Mouse (Mus musculus) forebrain, embryonic 16.5 days (tissue): ENCODE results near the gene Treml4. TPM values are rescaled to one million over a fixed set of nuclear protein-coding genes. Genes with fewer than 3 reads are reported as not detected.

ENCODE experiments used
- ATAC-seq: fragments of 200-750 bp; cut with Nextera tagmentation; 2 replicates; pipeline ENCODE4 v1.8.0; 2017; ENCODE audit warnings: mild to moderate bottlenecking, moderate library complexity
- H3K27ac ChIP-seq: fragments of 300-500 bp; sonication (generic); 2 replicates; pipeline ENCODE4 v1.5.1; 2014; ENCODE audit warnings: low read length, control low read depth
- H3K27me3 ChIP-seq: fragments of 300-500 bp; sonication (generic); replicated peaks from 2 replicates; pipeline ENCODE4 v1.6.1; 2014; ENCODE audit warnings: low read length; ENCODE audit not compliant: control insufficient read depth, insufficient read depth
- H3K36me3 ChIP-seq: fragments of 300-500 bp; sonication (generic); 2 replicates; pipeline ENCODE4 v1.6.1; 2014; ENCODE audit not compliant: control insufficient read depth, insufficient read depth
- H3K4me1 ChIP-seq: fragments of 300-500 bp; sonication (generic); replicated peaks from 2 replicates; pipeline ENCODE4 v1.6.1; 2014; ENCODE audit warnings: low read length; ENCODE audit not compliant: control insufficient read depth, insufficient read depth
- H3K4me2 ChIP-seq: fragments of 300-500 bp; sonication (generic); 2 replicates; pipeline ENCODE4 v1.6.1; 2014; ENCODE audit warnings: mild to moderate bottlenecking, low read length, control low read depth
- H3K4me3 ChIP-seq: fragments of 300-500 bp; sonication (generic); replicated peaks from 2 replicates; pipeline ENCODE4 v1.5.1; 2014; ENCODE audit warnings: mild to moderate bottlenecking, low read length, control low read depth
- H3K9ac ChIP-seq: fragments of 300-500 bp; sonication (generic); replicated peaks from 2 replicates; pipeline ENCODE4 v1.6.1; 2014; ENCODE audit warnings: low read depth, low read length, control low read depth
- H3K9me3 ChIP-seq: fragments of 300-500 bp; sonication (generic); 2 replicates; pipeline ENCODE4 v1.6.1; 2016; ENCODE audit warnings: low read length; ENCODE audit not compliant: control insufficient read depth
- WGBS: fragments of 180-500 bp; shearing (Covaris S2); extraction: QIAGEN DNeasy Blood & Tissue Kit; methylation state at CpG from one replicate; pipeline ENCODE4 v1.1.7; 2014; 5-methylcytosine and 5-hydroxymethylcytosine counted together
- polyA plus RNA-seq: library from polyadenylated mRNA; unstranded; fragments of >200 nt; fragmentation: Nextera tagmentation; extraction: Ambion mirVana; gene quantifications from 2 replicates; pipeline ENCODE4 v1.2.1, GENCODE M21; 2015

Treml4 gene
- polyA plus RNA-seq: not detected in 2 replicates

GRCm38 (mm10) chr17:48263741-48264362 lies at the start of gene Treml4:
Treml4 (plus strand) TSS chr17:48264295.
- ATAC-seq: no peak
- Histone ChIP-seq H3K4me3 (no peak within 1 kb of the TSS), H3K27me3 (no peaks in the 10 kb centered on the region), H3K9me3 (peaks cover 14% of the 10 kb centered on the region), H3K27ac (no peak within 1 kb of the TSS), H3K4me1 (no peaks in the 10 kb centered on the region), H3K36me3 (no peaks in the 10 kb centered on the region), H3K4me2 (no peak within 1 kb of the TSS), H3K9ac (no peak within 1 kb of the TSS)
- 89% methylated on average over 3 of the region's 3 CpGs for WGBS

GRCm38 (mm10) chr17:48215429-48215828 lies 48.7 kb upstream of the Treml4 start:
- 91% methylated on average over 1 of the region's 1 CpGs for WGBS
- no peaks in the 10 kb centered on the region for H3K4me1 ChIP-seq
- no peaks in the 10 kb centered on the region for H3K36me3 ChIP-seq
- no peaks in the 10 kb centered on the region for H3K27me3 ChIP-seq
- H3K9ac ChIP-seq: no peak overlapping the region
- no peak overlapping the region for H3K4me2 ChIP-seq
- H3K9me3 ChIP-seq: no peaks in the 10 kb centered on the region
- no peak overlapping the region for H3K4me3 ChIP-seq
- H3K27ac ChIP-seq: no peak overlapping the region
- ATAC-seq: no peak

GRCm38 (mm10) chr17:48230680-48231079 lies 33.4 kb upstream of the Treml4 start:
- Histone ChIP-seq H3K4me3 (no peak overlapping the region), H3K4me2 (no peak overlapping the region), H3K36me3 (no peaks in the 10 kb centered on the region), H3K9ac (no peak overlapping the region), H3K27me3 (no peaks in the 10 kb centered on the region), H3K9me3 (no peaks in the 10 kb centered on the region), H3K27ac (no peak overlapping the region), H3K4me1 (no peaks in the 10 kb centered on the region)
- ATAC-seq: no peak
- 89% methylated on average over 7 of the region's 7 CpGs for WGBS

- no peak within 1 kb of the TSS for H3K4me2 ChIP-seq
- ATAC-seq: no peak
- H3K9me3 ChIP-seq: no peaks in the 10 kb centered on the region
- WGBS: 81% methylated on average over 6 of the region's 6 CpGs
- H3K27ac ChIP-seq: no peak within 1 kb of the TSS
- no peak within 1 kb of the TSS for H3K9ac ChIP-seq
- no peaks in the 10 kb centered on the region for H3K4me1 ChIP-seq
- no peak within 1 kb of the TSS for H3K4me3 ChIP-seq
- H3K36me3 ChIP-seq: no peaks in the 10 kb centered on the region
- no peaks in the 10 kb centered on the region for H3K27me3 ChIP-seq
Observed at GRCm38 (mm10) chr17:48232518-48232917, 31.6 kb upstream of the Treml4 start, which contains the start of gene Trem1. Trem1 (plus strand) TSS chr17:48232768.

GRCm38 (mm10) chr17:48233789-48234188 lies 30.3 kb upstream of the Treml4 start:
- ATAC-seq: no peak
- no peaks in the 10 kb centered on the region for H3K9me3 ChIP-seq
- H3K36me3 ChIP-seq: no peaks in the 10 kb centered on the region
- no peak overlapping the region for H3K9ac ChIP-seq
- no peaks in the 10 kb centered on the region for H3K4me1 ChIP-seq
- no peaks in the 10 kb centered on the region for H3K27me3 ChIP-seq
- no peak overlapping the region for H3K4me3 ChIP-seq
- whole genome bisulfite sequencing: 87% methylated on average over 4 of the region's 4 CpGs
- no peak overlapping the region for H3K4me2 ChIP-seq
- H3K27ac ChIP-seq: no peak overlapping the region

- 79% methylated on average over 5 of the region's 5 CpGs for WGBS
- no peak for ATAC-seq
Observed at GRCm38 (mm10) chr17:48234550-48234949, 29.5 kb upstream of the Treml4 start.

GRCm38 (mm10) chr17:48235773-48236370 lies 28.2 kb upstream of the Treml4 start:
- WGBS: 60% methylated on average over 4 of the region's 4 CpGs
- Histone ChIP-seq H3K27me3 (no peaks in the 10 kb centered on the region), H3K4me1 (no peaks in the 10 kb centered on the region), H3K27ac (no peak overlapping the region), H3K9ac (no peak overlapping the region), H3K4me3 (no peak overlapping the region), H3K36me3 (no peaks in the 10 kb centered on the region), H3K9me3 (no peaks in the 10 kb centered on the region), H3K4me2 (no peak overlapping the region)
- no peak for ATAC-seq

More at GRCm38 (mm10) chr17:48234550-48234949, 29.5 kb upstream of the Treml4 start:
- no peak overlapping the region for H3K4me3 ChIP-seq
- no peak overlapping the region for H3K4me2 ChIP-seq
- H3K4me1 ChIP-seq: no peaks in the 10 kb centered on the region
- no peak overlapping the region for H3K9ac ChIP-seq
- H3K9me3 ChIP-seq: no peaks in the 10 kb centered on the region
- H3K27me3 ChIP-seq: no peaks in the 10 kb centered on the region
- no peak overlapping the region for H3K27ac ChIP-seq
- no peaks in the 10 kb centered on the region for H3K36me3 ChIP-seq

- Histone ChIP-seq H3K9ac (no peak overlapping the region), H3K4me2 (no peak overlapping the region), H3K4me3 (no peak overlapping the region), H3K4me1 (no peaks in the 10 kb centered on the region), H3K27ac (no peak overlapping the region), H3K27me3 (no peaks in the 10 kb centered on the region), H3K9me3 (no peaks in the 10 kb centered on the region), H3K36me3 (no peaks in the 10 kb centered on the region)
- no peak for ATAC-seq
- 83% methylated on average over 8 of the region's 8 CpGs for WGBS
Observed at GRCm38 (mm10) chr17:48237621-48238020, 26.5 kb upstream of the Treml4 start.

- H3K4me3 ChIP-seq: no peak within 1 kb of the TSS
Observed at GRCm38 (mm10) chr17:48247221-48247928, 16.7 kb upstream of the Treml4 start, which contains the start of gene Trem3. Trem3 (plus strand) TSS chr17:48247777.

More at GRCm38 (mm10) chr17:48247221-48247928, 16.7 kb upstream of the Treml4 start, which contains the start of gene Trem3:
- ATAC-seq: no peak
- WGBS: 85% methylated on average over 11 of the region's 11 CpGs
- Histone ChIP-seq H3K36me3 (no peaks in the 10 kb centered on the region), H3K4me1 (no peaks in the 10 kb centered on the region), H3K4me2 (no peak within 1 kb of the TSS), H3K27me3 (no peaks in the 10 kb centered on the region), H3K9me3 (no peaks in the 10 kb centered on the region), H3K9ac (no peak within 1 kb of the TSS), H3K27ac (no peak within 1 kb of the TSS)
